Mouse (Mus musculus): ENCODE data around the gene Als2cl. TPM values are rescaled to one million over a fixed set of nuclear protein-coding genes. Genes with fewer than 3 reads are reported as not detected.

The Als2cl gene
- total and polyA plus RNA-seq, 2 experiments = 8.0 to 45.5 TPM

DNA sequence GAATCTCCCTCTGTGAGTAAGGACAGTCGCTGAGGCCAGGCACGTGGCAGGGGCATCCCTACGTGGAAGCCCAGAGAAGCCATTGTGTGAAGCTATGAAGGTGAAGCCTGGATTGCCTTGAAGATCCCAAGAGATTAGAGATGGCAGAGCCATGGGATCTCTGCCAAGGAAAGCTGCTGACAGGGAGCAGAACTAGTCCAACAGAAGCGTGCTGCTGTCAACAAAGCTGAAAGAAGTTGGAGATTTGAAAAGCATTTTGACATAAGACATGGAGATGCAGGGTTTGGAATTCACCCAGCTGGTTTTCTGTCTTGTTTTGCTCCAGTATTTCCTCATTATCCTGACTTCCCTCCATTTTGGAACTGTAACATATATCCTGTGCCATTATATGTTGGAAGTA, 22.6 kb downstream of the Als2cl start:
- Histone ChIP-seq H3K27ac (replicated peaks; ENCODE audit: insufficient read depth, low read depth, low read length) (no peak overlapping the region), H3K4me3 (ENCODE audit: insufficient read depth, low read depth, low read length) (no peak overlapping the region), H3K9ac (ENCODE audit: low read depth, low read length) (no peak overlapping the region), H3K27me3 (ENCODE audit: control insufficient read depth, insufficient read depth, low read length) (no peaks in the 10 kb centered on the region), H3K36me3 (ENCODE audit: control insufficient read depth, insufficient read depth, low read length) (no peaks in the 10 kb centered on the region; the same call in 1 of the 2 replicates), H3K79me2 (ENCODE audit: control insufficient read depth, insufficient read depth, low read length) (no peaks in the 10 kb centered on the region), H3K4me1 (ENCODE audit: control insufficient read depth, insufficient read depth, low read length) (no peaks in the 10 kb centered on the region)
- WGBS = 80% methylated on average over 4 of the region's 4 CpGs
- TF ChIP-seq POLR2A (IDR thresholded peaks at IDR 0.05; ENCODE audit: extremely low read depth, insufficient read depth, low read length) (no peak), CTCF (IDR thresholded peaks at IDR 0.05; ENCODE audit: low read depth, low read length) (no peak)
- no peak for DNase-seq (ENCODE audit: extremely low read depth, low read depth, low spot score)

DNA sequence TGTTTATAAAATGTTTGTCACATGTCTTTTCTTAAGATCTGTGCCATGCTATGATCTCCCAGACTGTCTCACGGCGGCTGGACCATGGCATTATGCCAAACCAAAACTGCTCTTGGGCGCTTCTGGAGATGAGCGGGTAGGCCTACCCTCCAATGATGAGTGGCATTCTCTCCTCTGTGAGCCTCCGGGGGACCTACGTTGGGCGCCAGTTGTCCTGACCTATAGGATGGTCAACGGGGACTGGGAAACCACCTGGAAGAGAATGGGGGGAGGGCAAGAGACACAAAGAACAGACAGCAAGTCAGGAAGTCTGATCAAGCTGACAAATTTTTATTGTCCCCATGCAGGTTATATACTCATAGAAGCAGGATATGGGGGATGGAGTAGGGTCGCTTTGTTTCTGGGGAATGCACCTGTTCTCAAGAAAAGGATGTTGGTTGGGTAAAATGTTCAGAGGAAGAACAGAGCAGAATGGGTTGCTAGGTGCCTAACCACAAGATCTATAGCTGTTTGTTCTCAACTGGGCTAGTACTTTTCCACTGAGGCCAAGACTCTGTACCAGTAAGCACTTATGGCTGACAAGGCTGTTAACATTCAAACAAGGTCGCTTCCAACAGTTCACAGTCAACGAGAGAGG, 27.6 kb downstream of the Als2cl start:
- WGBS = 94% methylated on average over 11 of the region's 11 CpGs
- DNase-seq (ENCODE audit: extremely low read depth, low read depth, low spot score) = no peak
- Histone ChIP-seq H3K36me3 (ENCODE audit: control insufficient read depth, insufficient read depth, low read length) (no peaks in the 10 kb centered on the region), H3K79me2 (ENCODE audit: control insufficient read depth, insufficient read depth, low read length) (no peaks in the 10 kb centered on the region), H3K27me3 (ENCODE audit: control insufficient read depth, insufficient read depth, low read length) (no peaks in the 10 kb centered on the region), H3K4me3 (ENCODE audit: insufficient read depth, low read depth, low read length) (no peak overlapping the region), H3K27ac (replicated peaks; ENCODE audit: insufficient read depth, low read depth, low read length) (no peak overlapping the region), H3K4me1 (ENCODE audit: control insufficient read depth, insufficient read depth, low read length) (no peaks in the 10 kb centered on the region), H3K9ac (ENCODE audit: low read depth, low read length) (no peak overlapping the region)
- TF ChIP-seq CTCF (IDR thresholded peaks at IDR 0.05; ENCODE audit: low read depth, low read length) = no peak
- TF ChIP-seq POLR2A (IDR thresholded peaks at IDR 0.05; ENCODE audit: extremely low read depth, insufficient read depth, low read length) = no peak

DNA sequence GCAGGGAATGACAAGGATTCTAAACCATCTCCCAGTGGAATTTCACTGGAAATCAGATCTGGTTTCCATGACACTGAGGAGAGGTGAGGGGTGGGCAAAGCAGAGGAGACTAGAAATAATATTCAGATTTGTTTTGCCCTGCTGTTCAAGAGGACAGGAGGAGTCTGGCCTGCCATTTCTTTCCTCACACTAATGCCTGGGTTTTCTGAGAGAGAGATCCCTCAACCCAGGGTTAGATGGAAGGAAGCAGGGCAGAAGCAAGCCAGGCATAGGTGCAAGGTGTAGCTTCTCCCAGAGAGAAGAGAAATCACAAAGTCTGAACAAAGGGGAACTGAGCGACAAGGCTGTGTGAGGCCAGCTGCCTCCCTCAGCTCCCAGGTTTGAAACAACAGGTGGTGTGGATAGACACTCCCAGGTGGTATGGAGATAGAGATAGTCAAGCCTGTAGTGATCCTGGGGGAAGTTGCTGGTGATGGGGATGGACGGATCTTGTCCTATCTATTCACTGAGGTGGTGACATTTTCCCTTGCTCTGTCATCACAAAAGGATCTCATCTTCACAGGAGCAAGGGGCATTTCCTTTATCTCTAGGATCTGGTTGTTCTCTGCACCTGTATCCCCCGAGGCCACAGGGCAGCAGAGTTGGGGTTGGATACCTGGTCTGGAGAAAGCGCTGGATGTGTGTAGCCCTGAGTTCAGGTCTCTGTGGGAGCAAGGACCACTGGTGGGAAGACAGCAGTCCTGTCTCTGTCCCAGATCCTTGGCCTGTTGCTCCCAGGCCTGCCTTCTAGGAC, 28.4 kb downstream of the Als2cl start:
- Histone ChIP-seq H3K9ac (ENCODE audit: low read depth, low read length) (no peak overlapping the region), H3K27ac (replicated peaks; ENCODE audit: insufficient read depth, low read depth, low read length) (no peak overlapping the region), H3K79me2 (ENCODE audit: control insufficient read depth, insufficient read depth, low read length) (no peaks in the 10 kb centered on the region), H3K4me1 (ENCODE audit: control insufficient read depth, insufficient read depth, low read length) (no peaks in the 10 kb centered on the region), H3K4me3 (ENCODE audit: insufficient read depth, low read depth, low read length) (no peak overlapping the region), H3K36me3 (ENCODE audit: control insufficient read depth, insufficient read depth, low read length) (no peaks in the 10 kb centered on the region), H3K27me3 (ENCODE audit: control insufficient read depth, insufficient read depth, low read length) (no peaks in the 10 kb centered on the region)
- no peak for DNase-seq (ENCODE audit: extremely low read depth, low read depth, low spot score)
- TF ChIP-seq CTCF (IDR thresholded peaks at IDR 0.05; ENCODE audit: low read depth, low read length) = no peak
- no peak for TF ChIP-seq POLR2A (IDR thresholded peaks at IDR 0.05; ENCODE audit: extremely low read depth, insufficient read depth, low read length)
- WGBS = 78% methylated on average over 4 of the region's 4 CpGs

DNA sequence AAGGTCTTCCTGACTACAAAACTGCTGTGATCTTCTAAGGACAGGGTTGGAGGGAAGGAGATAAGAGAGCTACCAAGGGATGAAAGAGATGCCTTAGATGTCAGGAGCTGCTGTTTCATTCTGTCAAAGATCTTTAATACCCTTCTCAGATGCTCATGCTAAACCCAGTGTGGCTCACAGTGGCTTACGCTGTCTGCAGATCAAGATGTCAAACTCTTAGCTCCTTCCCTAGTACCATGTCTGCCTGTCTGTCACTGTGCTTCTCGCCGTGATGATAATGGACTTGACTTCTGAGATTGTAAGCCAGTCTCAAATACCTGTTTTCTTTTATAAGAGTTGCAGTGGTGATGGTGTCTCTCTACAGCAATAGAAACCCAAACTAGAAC, 29.0 kb downstream of the Als2cl start:
- Histone ChIP-seq H3K9ac (ENCODE audit: low read depth, low read length) (no peak overlapping the region), H3K79me2 (ENCODE audit: control insufficient read depth, insufficient read depth, low read length) (no peaks in the 10 kb centered on the region), H3K27me3 (ENCODE audit: control insufficient read depth, insufficient read depth, low read length) (no peaks in the 10 kb centered on the region), H3K27ac (replicated peaks; ENCODE audit: insufficient read depth, low read depth, low read length) (no peak overlapping the region), H3K4me1 (ENCODE audit: control insufficient read depth, insufficient read depth, low read length) (no peaks in the 10 kb centered on the region), H3K4me3 (ENCODE audit: insufficient read depth, low read depth, low read length) (no peak overlapping the region), H3K36me3 (ENCODE audit: control insufficient read depth, insufficient read depth, low read length) (no peaks in the 10 kb centered on the region)
- TF ChIP-seq POLR2A (IDR thresholded peaks at IDR 0.05; ENCODE audit: extremely low read depth, insufficient read depth, low read length) (no peak), CTCF (IDR thresholded peaks at IDR 0.05; ENCODE audit: low read depth, low read length) (no peak)
- 94% methylated on average over 3 of the region's 3 CpGs for WGBS
- DNase-seq (ENCODE audit: extremely low read depth, low read depth, low spot score) = no peak

DNA sequence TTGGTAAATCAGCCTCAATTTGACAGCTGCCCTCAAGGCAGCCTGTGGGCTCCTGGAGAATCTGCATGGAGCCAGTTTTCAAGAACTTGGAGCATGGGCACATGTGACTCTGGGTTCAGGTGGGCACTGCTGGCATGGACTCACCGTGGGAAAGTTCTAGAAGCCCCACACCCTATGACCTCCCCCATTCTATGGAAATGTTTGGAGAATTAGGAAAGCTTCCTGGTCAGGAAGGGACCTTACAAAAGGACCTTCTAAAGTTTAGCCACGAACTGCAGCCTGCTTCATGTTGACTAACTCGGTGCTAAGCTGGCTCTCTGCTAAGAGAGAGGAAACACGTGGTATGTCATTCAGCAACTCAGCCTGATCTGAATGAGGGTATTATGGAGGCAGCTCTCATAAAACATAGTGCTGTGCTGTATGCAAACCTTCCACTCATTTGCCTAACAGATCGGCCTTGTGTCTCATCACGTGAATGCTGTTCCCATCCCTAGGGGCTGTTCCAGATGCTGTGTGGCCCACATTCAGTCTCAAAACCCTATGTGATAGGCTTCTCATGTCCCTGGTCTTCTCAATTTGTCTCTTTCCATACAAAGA, 29.8 kb downstream of the Als2cl start:
- Histone ChIP-seq H3K27me3 (ENCODE audit: control insufficient read depth, insufficient read depth, low read length) (no peaks in the 10 kb centered on the region), H3K4me3 (ENCODE audit: insufficient read depth, low read depth, low read length) (no peak overlapping the region), H3K79me2 (ENCODE audit: control insufficient read depth, insufficient read depth, low read length) (no peaks in the 10 kb centered on the region), H3K27ac (replicated peaks; ENCODE audit: insufficient read depth, low read depth, low read length) (no peak overlapping the region), H3K36me3 (ENCODE audit: control insufficient read depth, insufficient read depth, low read length) (no peaks in the 10 kb centered on the region), H3K9ac (ENCODE audit: low read depth, low read length) (no peak overlapping the region), H3K4me1 (ENCODE audit: control insufficient read depth, insufficient read depth, low read length) (no peaks in the 10 kb centered on the region)
- no peak for DNase-seq (ENCODE audit: extremely low read depth, low read depth, low spot score)
- 81% methylated on average over 6 of the region's 6 CpGs for WGBS
- TF ChIP-seq POLR2A (IDR thresholded peaks at IDR 0.05; ENCODE audit: extremely low read depth, insufficient read depth, low read length) = no peak
- no peak for TF ChIP-seq CTCF (IDR thresholded peaks at IDR 0.05; ENCODE audit: low read depth, low read length)
